Mouse (Mus musculus) heart, postnatal 10 days (tissue): Measurements from ENCODE around the gene Rab21. TPM values are rescaled to one million over a fixed set of nuclear protein-coding genes. Genes with fewer than 3 reads are reported as not detected.

Experiments
- total RNA-seq, 2 experiments: library from RNA; stranded (reverse); gene quantifications; 2 replicates each; pipeline ENCODE4 v1.2.3; 2021

Gene Rab21
- total RNA-seq, 2 experiments from 2014 or later, result 67.8 to 68.6 TPM

Other genes starting within 250 kb of the Rab21 start
- gene Tph2, start 130.6 kb downstream of the Rab21 start, total RNA-seq, result not detected
- gene Tbc1d15, start 64.1 kb downstream of the Rab21 start, total RNA-seq, result 10 to 100 TPM; 51.4 to 51.9 TPM
- 10 to 100 TPM; 16.0 to 20.7 TPM for gene Tmem19, start 46.9 kb upstream of the Rab21 start, total RNA-seq
- 1 to 10 TPM; 6.5 to 8.2 TPM for gene Thap2, start 68.8 kb upstream of the Rab21 start, total RNA-seq
- 10 to 100 TPM; 23.4 to 24.5 TPM for gene Zfc3h1, start 69.4 kb upstream of the Rab21 start, total RNA-seq